Mouse (Mus musculus): ENCODE measurements at regions not wholly inside any gene's neighbourhood (a gene's known extent, or its start where the extent isn't known, plus 50 kb on each side); places are given as distances from the start of the nearest gene placed in this dataset.

- no peak for DNase-seq (ENCODE audit: extremely low read depth, insufficient read length, low spot score)
These were observed 50.8 kb upstream of the Rpl10-ps3 start for GRCm38 (mm10) chr9:50395543-50395942.

GRCm38 (mm10) chr9:50396051-50396450, 51.3 kb upstream of the Rpl10-ps3 start:
- no peak for DNase-seq (ENCODE audit: extremely low read depth, insufficient read length, low spot score)

- DNase-seq (ENCODE audit: extremely low read depth, insufficient read length, low spot score), result no peak
These were observed 63.6 kb upstream of the Rpl10-ps3 start for GRCm38 (mm10) chr9:50408396-50408795.

- no peak for DNase-seq (ENCODE audit: extremely low read depth, insufficient read length, low spot score)
These were observed 64.1 kb upstream of the Rpl10-ps3 start for GRCm38 (mm10) chr9:50408845-50409244.

GRCm38 (mm10) chr9:50412986-50413385, 68.2 kb upstream of the Rpl10-ps3 start:
- no peak for DNase-seq (ENCODE audit: extremely low read depth, insufficient read length, low spot score)

GRCm38 (mm10) chr9:50413514-50414335, 69.0 kb upstream of the Rpl10-ps3 start:
- no peak for DNase-seq (ENCODE audit: extremely low read depth, insufficient read length, low spot score)

- no peak for DNase-seq (ENCODE audit: extremely low read depth, insufficient read length, low spot score)
These were observed 70.1 kb upstream of the Rpl10-ps3 start for GRCm38 (mm10) chr9:50414796-50415340.

- DNase-seq (ENCODE audit: extremely low read depth, insufficient read length, low spot score), result no peak
These were observed 71.9 kb upstream of the Rpl10-ps3 start for GRCm38 (mm10) chr9:50416677-50417076.

GRCm38 (mm10) chr9:50421061-50421460, 73.3 kb upstream of the Plet1 start:
- no peak for DNase-seq (ENCODE audit: extremely low read depth, insufficient read length, low spot score)

- no peak for DNase-seq (ENCODE audit: extremely low read depth, insufficient read length, low spot score)
These were observed 72.6 kb upstream of the Plet1 start for GRCm38 (mm10) chr9:50421572-50422285.

- no peak for DNase-seq (ENCODE audit: extremely low read depth, insufficient read length, low spot score)
These were observed 68.3 kb upstream of the Plet1 start for GRCm38 (mm10) chr9:50425866-50426495.

GRCm38 (mm10) chr9:50430147-50430546, 64.2 kb upstream of the Plet1 start:
- DNase-seq (ENCODE audit: extremely low read depth, insufficient read length, low spot score), result no peak

GRCm38 (mm10) chr9:50433525-50433924, 60.8 kb upstream of the Plet1 start:
- no peak for DNase-seq (ENCODE audit: extremely low read depth, insufficient read length, low spot score)

- no peak for DNase-seq (ENCODE audit: extremely low read depth, insufficient read length, low spot score)
These were observed 60.3 kb upstream of the Plet1 start for GRCm38 (mm10) chr9:50433978-50434377.

GRCm38 (mm10) chr9:50437830-50438722, 56.2 kb upstream of the Plet1 start:
- peak; percentile 53 for DNase-seq (ENCODE audit: extremely low read depth, insufficient read length, low spot score)

- no peak for DNase-seq (ENCODE audit: extremely low read depth, insufficient read length, low spot score)
These were observed 55.6 kb upstream of the Plet1 start for GRCm38 (mm10) chr9:50438738-50439137.

GRCm38 (mm10) chr9:50440222-50440621, 54.1 kb upstream of the Plet1 start:
- DNase-seq (ENCODE audit: extremely low read depth, insufficient read length, low spot score), result no peak

GRCm38 (mm10) chr9:50440689-50441088, 53.6 kb upstream of the Plet1 start:
- DNase-seq (ENCODE audit: extremely low read depth, insufficient read length, low spot score), result peak; percentile 34

- DNase-seq (ENCODE audit: extremely low read depth, insufficient read length, low spot score), result no peak
These were observed 50.4 kb upstream of the Plet1 start for GRCm38 (mm10) chr9:50443708-50444463.

Data from 3134 (cell line).